Mouse (Mus musculus): ENCODE data around the gene Pip4k2a.

Pip4k2a gene

GRCm38 (mm10) chr2:18856461-18856860, 141.5 kb downstream of the Pip4k2a start:
- no peak for ATAC-seq (ENCODE audit: insufficient number of reproducible peaks, low FRiP score, low TSS enrichment)

- ATAC-seq (ENCODE audit: insufficient number of reproducible peaks, low FRiP score, low TSS enrichment): no peak
Measured at GRCm38 (mm10) chr2:18855246-18855645, 142.7 kb downstream of the Pip4k2a start.

- no peak for ATAC-seq (ENCODE audit: insufficient number of reproducible peaks, low FRiP score, low TSS enrichment)
Measured at GRCm38 (mm10) chr2:18853345-18853744, 144.6 kb downstream of the Pip4k2a start.

- no peak for ATAC-seq (ENCODE audit: insufficient number of reproducible peaks, low FRiP score, low TSS enrichment)
Measured at GRCm38 (mm10) chr2:18850657-18851056, 147.3 kb downstream of the Pip4k2a start.

GRCm38 (mm10) chr2:18848074-18848629, 149.8 kb downstream of the Pip4k2a start:
- no peak for ATAC-seq (ENCODE audit: insufficient number of reproducible peaks, low FRiP score, low TSS enrichment)

GRCm38 (mm10) chr2:18842527-18842926, 155.4 kb downstream of the Pip4k2a start:
- ATAC-seq (ENCODE audit: insufficient number of reproducible peaks, low FRiP score, low TSS enrichment): no peak

GRCm38 (mm10) chr2:18841051-18841450, 156.9 kb downstream of the Pip4k2a start:
- no peak for ATAC-seq (ENCODE audit: insufficient number of reproducible peaks, low FRiP score, low TSS enrichment)

- ATAC-seq (ENCODE audit: insufficient number of reproducible peaks, low FRiP score, low TSS enrichment): no peak
Measured at GRCm38 (mm10) chr2:18839532-18839931, 158.4 kb downstream of the Pip4k2a start.

GRCm38 (mm10) chr2:18835266-18835908, 162.5 kb downstream of the Pip4k2a start:
- ATAC-seq (ENCODE audit: insufficient number of reproducible peaks, low FRiP score, low TSS enrichment): peak; percentile 84

GRCm38 (mm10) chr2:18833024-18833590, 164.8 kb downstream of the Pip4k2a start:
- no peak for ATAC-seq (ENCODE audit: insufficient number of reproducible peaks, low FRiP score, low TSS enrichment)

GRCm38 (mm10) chr2:18831031-18831774, 166.7 kb downstream of the Pip4k2a start:
- no peak for ATAC-seq (ENCODE audit: insufficient number of reproducible peaks, low FRiP score, low TSS enrichment)

- 0 out of 2 replicates have a peak, but pooled peaks have one; percentile 70 for ATAC-seq (ENCODE audit: insufficient number of reproducible peaks, low FRiP score, low TSS enrichment)
Measured at GRCm38 (mm10) chr2:18822711-18823110, 175.2 kb downstream of the Pip4k2a start.

GRCm38 (mm10) chr2:18821451-18822379, 176.2 kb downstream of the Pip4k2a start:
- ATAC-seq (ENCODE audit: insufficient number of reproducible peaks, low FRiP score, low TSS enrichment): no peak

GRCm38 (mm10) chr2:18819520-18819919, 178.4 kb downstream of the Pip4k2a start:
- ATAC-seq (ENCODE audit: insufficient number of reproducible peaks, low FRiP score, low TSS enrichment): no peak

- no peak for ATAC-seq (ENCODE audit: insufficient number of reproducible peaks, low FRiP score, low TSS enrichment)
Measured at GRCm38 (mm10) chr2:18816036-18816435, 181.9 kb downstream of the Pip4k2a start.

GRCm38 (mm10) chr2:18815336-18815965, 182.5 kb downstream of the Pip4k2a start:
- ATAC-seq (ENCODE audit: insufficient number of reproducible peaks, low FRiP score, low TSS enrichment): no peak; the same call in 1 of the 2 replicates

- no peak for ATAC-seq (ENCODE audit: insufficient number of reproducible peaks, low FRiP score, low TSS enrichment)
Measured at GRCm38 (mm10) chr2:18814447-18814804, 183.5 kb downstream of the Pip4k2a start.

GRCm38 (mm10) chr2:18813683-18814446, 184.1 kb downstream of the Pip4k2a start:
- no peak for ATAC-seq (ENCODE audit: insufficient number of reproducible peaks, low FRiP score, low TSS enrichment)

- ATAC-seq (ENCODE audit: insufficient number of reproducible peaks, low FRiP score, low TSS enrichment): no peak
Measured at GRCm38 (mm10) chr2:18807961-18808360, 190.0 kb downstream of the Pip4k2a start.
